16 mouse cellular contexts compared by ENCODE assay signal in genomic region chr13:16833069-16833468, GRCm38 (mm10).
"Had no signal": no experiment of that assay in that cellular context is flagged by ENCODE, and none has a peak within 500 bp of the region (broad histone marks: within the 10 kb centered on the region; RNA-seq: fewer than 3 reads in every experiment).

No protein-coding gene starts in this region.

- H3K4me1 ChIP-seq: neural tube, embryonic 12.5 days; neural tube, embryonic 13.5 days; neural tube, embryonic 15.5 days; stomach, embryonic 15.5 days had no signal

- H3K9ac ChIP-seq: neural tube, embryonic 12.5 days; neural tube, embryonic 13.5 days; neural tube, embryonic 15.5 days; stomach, embryonic 15.5 days had no signal

- H3K4me3 ChIP-seq: neural tube, embryonic 12.5 days; neural tube, embryonic 13.5 days; neural tube, embryonic 15.5 days; stomach, embryonic 15.5 days had no signal

- H3K4me2 ChIP-seq: neural tube, embryonic 12.5 days; neural tube, embryonic 13.5 days; neural tube, embryonic 15.5 days; stomach, embryonic 15.5 days had no signal

- H3K27me3 ChIP-seq: neural tube, embryonic 12.5 days; neural tube, embryonic 13.5 days; neural tube, embryonic 15.5 days; stomach, embryonic 15.5 days had no signal

- H3K27ac ChIP-seq: neural tube, embryonic 12.5 days; neural tube, embryonic 13.5 days; neural tube, embryonic 15.5 days; stomach, embryonic 15.5 days had no signal

- H3K36me3 ChIP-seq: neural tube, embryonic 12.5 days; neural tube, embryonic 13.5 days; neural tube, embryonic 15.5 days; stomach, embryonic 15.5 days had no signal

- H3K9me3 ChIP-seq: neural tube, embryonic 12.5 days; neural tube, embryonic 13.5 days; neural tube, embryonic 15.5 days; stomach, embryonic 15.5 days had no signal

- DNase-seq: retina, postnatal 1 day; right cerebral cortex, adult 18-20 months; right cerebral cortex, postnatal 14 days; right cerebral cortex, postnatal 25 days; right cerebral cortex, postnatal 4 days; spleen, adult 18-20 months; thymus, adult 18-20 months; thymus, adult 2 months; thymus, postnatal 14 days; thymus, postnatal 25 days; thymus, postnatal 36 days; thymus, postnatal 4 days had no signal
